Mouse (Mus musculus) v-Abl transformed pro-B cells (cell line): ENCODE data around the gene Rhbdd3.

Source experiments
- in situ Hi-C, 2 experiments: fragments of 400-800 bp; cut with MboI; formaldehyde crosslinking; loops; one replicate each; pipeline ENCODE4 v1.15.1; 2025; ENCODE audit not compliant: unreplicated experiment in 2 of 2

Rhbdd3 gene

GRCm38 (mm10) chr11:5098736-5099542, at the start of gene Rhbdd3, which contains the start of gene Ewsr1:
Gene Rhbdd3 (plus strand): TSS chr11:5098926.
Gene Ewsr1 (minus strand): TSS chr11:5099266.
- in situ Hi-C loops, result no loop called here

- in situ Hi-C loops, result no loop called here
These were observed 47.1 kb upstream of the Rhbdd3 start for GRCm38 (mm10) chr11:5051629-5052028.

- in situ Hi-C loops, result no loop called here
These were observed 46.4 kb upstream of the Rhbdd3 start for GRCm38 (mm10) chr11:5052200-5052854.

- in situ Hi-C loops, result no loop called here
These were observed 44.6 kb upstream of the Rhbdd3 start for GRCm38 (mm10) chr11:5054151-5054550.

- in situ Hi-C loops, result no loop called here
These were observed 43.9 kb upstream of the Rhbdd3 start for GRCm38 (mm10) chr11:5054874-5055273.

- in situ Hi-C loops, result no loop called here
These were observed 42.5 kb upstream of the Rhbdd3 start for GRCm38 (mm10) chr11:5055945-5056938.

- in situ Hi-C loops, result no loop called here
These were observed 41.7 kb upstream of the Rhbdd3 start for GRCm38 (mm10) chr11:5057064-5057463.

GRCm38 (mm10) chr11:5057541-5057855, 41.2 kb upstream of the Rhbdd3 start:
- in situ Hi-C loops, result no loop called here

- in situ Hi-C loops, result no loop called here
These were observed 40.7 kb upstream of the Rhbdd3 start, which contains the start of gene Rasl10a for GRCm38 (mm10) chr11:5057856-5058641. Gene Rasl10a (plus strand): TSS chr11:5058128.

- in situ Hi-C loops, result no loop called here
These were observed 39.9 kb upstream of the Rhbdd3 start for GRCm38 (mm10) chr11:5058783-5059182.

GRCm38 (mm10) chr11:5059230-5059629, 39.5 kb upstream of the Rhbdd3 start:
- in situ Hi-C loops, result no loop called here

GRCm38 (mm10) chr11:5059704-5060156, 39.0 kb upstream of the Rhbdd3 start:
- in situ Hi-C loops, result loop anchor here in 1 of 2 experiments (5.0 kb wide), 1 partner anchor 72 kb away; the partner anchor contains the start of gene Ap1b1

- in situ Hi-C loops, result loop anchor here in 1 of 2 experiments (5.0 kb wide), 1 partner anchor 74 kb away; the partner anchor contains the start of gene Ap1b1
These were observed 37.8 kb upstream of the Rhbdd3 start for GRCm38 (mm10) chr11:5060756-5061412.

- in situ Hi-C loops, result loop anchor here in 1 of 2 experiments (5.0 kb wide), 1 partner anchor 74 kb away; the partner anchor contains the start of gene Ap1b1
These were observed 37.1 kb upstream of the Rhbdd3 start for GRCm38 (mm10) chr11:5061413-5062139.

GRCm38 (mm10) chr11:5062326-5062725, 36.4 kb upstream of the Rhbdd3 start:
- in situ Hi-C loops, result loop anchor here in 1 of 2 experiments (5.0 kb wide), 1 partner anchor 75 kb away; the partner anchor contains the start of gene Ap1b1

GRCm38 (mm10) chr11:5062860-5063505, 35.7 kb upstream of the Rhbdd3 start:
- in situ Hi-C loops, result loop anchor here in 1 of 2 experiments (5.0 kb wide), 1 partner anchor 76 kb away; the partner anchor contains the start of gene Ap1b1

- in situ Hi-C loops, result loop anchor here in 1 of 2 experiments (5.0 kb wide), 1 partner anchor 76 kb away; the partner anchor contains the start of gene Ap1b1
These were observed 35.0 kb upstream of the Rhbdd3 start for GRCm38 (mm10) chr11:5063561-5064281.
